Mouse (Mus musculus) MEL-GATA-1-ER (cell line): Measurements from ENCODE around the gene Tnnt3.
A peak's percentile ranks its signal among the peaks of the same experiment; 100 is the strongest.

Source experiments
- DNase-seq: peaks from one replicate; pipeline ENCODE4 v3.0.0-alpha.2; 2012; ENCODE audit warnings: low read depth; ENCODE audit errors: extremely low read depth

Tnnt3 gene

GRCm38 (mm10) chr7:142505942-142506341 is 7.3 kb downstream of the Tnnt3 start:
- no peak for DNase-seq

GRCm38 (mm10) chr7:142506501-142506900 is 7.9 kb downstream of the Tnnt3 start:
- DNase-seq, result no peak

- no peak for DNase-seq
Observed at GRCm38 (mm10) chr7:142507453-142507852, 8.8 kb downstream of the Tnnt3 start.

GRCm38 (mm10) chr7:142509518-142509917 is 10.9 kb downstream of the Tnnt3 start:
- no peak for DNase-seq

- no peak for DNase-seq
Observed at GRCm38 (mm10) chr7:142510021-142510777, 11.6 kb downstream of the Tnnt3 start.

GRCm38 (mm10) chr7:142514048-142514447 is 15.4 kb downstream of the Tnnt3 start:
- DNase-seq, result no peak

- no peak for DNase-seq
Observed at GRCm38 (mm10) chr7:142516221-142516978, 17.8 kb downstream of the Tnnt3 start.

- no peak for DNase-seq
Observed at GRCm38 (mm10) chr7:142517531-142517930, 18.9 kb downstream of the Tnnt3 start.

- DNase-seq, result no peak
Observed at GRCm38 (mm10) chr7:142520331-142520730, 21.7 kb downstream of the Tnnt3 start.

- DNase-seq, result no peak
Observed at GRCm38 (mm10) chr7:142522352-142522751, 23.7 kb downstream of the Tnnt3 start.

- DNase-seq, result no peak
Observed at GRCm38 (mm10) chr7:142523200-142523990, 24.8 kb downstream of the Tnnt3 start.

GRCm38 (mm10) chr7:142525342-142526178 is 26.9 kb downstream of the Tnnt3 start:
- no peak for DNase-seq

GRCm38 (mm10) chr7:142529350-142529749 is 30.7 kb downstream of the Tnnt3 start:
- no peak for DNase-seq

GRCm38 (mm10) chr7:142531973-142532521 is 33.4 kb downstream of the Tnnt3 start:
- no peak for DNase-seq

- no peak for DNase-seq
Observed at GRCm38 (mm10) chr7:142532671-142533058, 34.0 kb downstream of the Tnnt3 start, which contains the start of gene Mrpl23. TSS of gene Mrpl23 (plus strand) at chr7:142532686.

GRCm38 (mm10) chr7:142533059-142533855 is 34.6 kb downstream of the Tnnt3 start:
- DNase-seq, result peak; percentile 48

- no peak for DNase-seq
Observed at GRCm38 (mm10) chr7:142535116-142535515, 36.5 kb downstream of the Tnnt3 start.

GRCm38 (mm10) chr7:142535832-142536231 is 37.2 kb downstream of the Tnnt3 start:
- DNase-seq, result no peak

GRCm38 (mm10) chr7:142537181-142537580 is 38.5 kb downstream of the Tnnt3 start:
- DNase-seq, result no peak

GRCm38 (mm10) chr7:142537879-142538278 is 39.2 kb downstream of the Tnnt3 start:
- no peak for DNase-seq
